Mouse (Mus musculus) neutrophil, adult 59 days (primary cell): ENCODE data around the gene Aph1a. TPM values are rescaled to one million over a fixed set of nuclear protein-coding genes. Genes with fewer than 3 reads are reported as not detected.

Experiments used
- total RNA-seq, 2 experiments: library from RNA; stranded (reverse); gene quantifications; 1 replicate in 1 of 2; 2 replicates in 1 of 2; pipeline ENCODE4 v1.2.4; 2023

Gene Aph1a
- 10 to 100 TPM; 60.7 to 67.1 TPM for total RNA-seq

DNA sequence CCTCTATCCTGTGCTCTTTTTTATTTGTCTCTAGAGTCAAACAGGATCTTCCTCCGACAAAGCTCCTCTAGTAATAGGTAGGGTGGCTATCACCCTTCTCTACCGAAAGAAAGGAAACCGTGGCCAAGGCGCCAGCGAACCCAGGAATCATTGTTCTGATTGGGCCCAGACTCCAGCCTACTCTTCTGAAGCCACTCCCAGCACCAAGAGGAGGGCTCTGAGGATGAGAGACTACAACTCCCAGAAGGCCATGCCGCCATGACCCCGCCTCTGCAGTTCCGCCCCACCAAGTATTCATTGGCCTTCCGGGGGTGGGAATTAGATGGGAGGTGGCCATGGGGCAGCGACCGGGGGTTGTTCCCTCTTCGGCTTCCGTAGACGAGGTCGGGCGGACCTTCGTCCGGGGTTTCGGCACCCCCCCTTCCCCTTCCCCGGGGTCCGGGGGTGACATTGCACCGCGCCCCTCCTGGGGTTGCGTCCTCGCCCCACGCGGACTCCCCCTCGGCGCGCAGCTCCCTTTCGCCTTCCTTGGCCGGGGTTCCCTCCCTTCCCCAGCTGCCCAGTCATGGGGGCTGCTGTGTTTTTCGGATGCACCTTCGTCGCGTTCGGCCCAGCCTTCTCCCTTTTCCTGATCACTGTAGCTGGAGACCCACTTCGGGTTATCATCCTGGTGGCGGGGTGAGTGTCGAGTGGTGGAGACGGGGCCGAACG is at the start of gene Aph1a:
TSS of gene Aph1a (plus strand) at position 364 of the 711 bp plus-strand sequence.

GRCm38 (mm10) chr3:95855502-95856089 is 38.2 kb upstream of the Aph1a start, which contains the start of gene Prpf3:
TSS of gene Prpf3 (minus strand) at chr3:95855885.

DNA sequence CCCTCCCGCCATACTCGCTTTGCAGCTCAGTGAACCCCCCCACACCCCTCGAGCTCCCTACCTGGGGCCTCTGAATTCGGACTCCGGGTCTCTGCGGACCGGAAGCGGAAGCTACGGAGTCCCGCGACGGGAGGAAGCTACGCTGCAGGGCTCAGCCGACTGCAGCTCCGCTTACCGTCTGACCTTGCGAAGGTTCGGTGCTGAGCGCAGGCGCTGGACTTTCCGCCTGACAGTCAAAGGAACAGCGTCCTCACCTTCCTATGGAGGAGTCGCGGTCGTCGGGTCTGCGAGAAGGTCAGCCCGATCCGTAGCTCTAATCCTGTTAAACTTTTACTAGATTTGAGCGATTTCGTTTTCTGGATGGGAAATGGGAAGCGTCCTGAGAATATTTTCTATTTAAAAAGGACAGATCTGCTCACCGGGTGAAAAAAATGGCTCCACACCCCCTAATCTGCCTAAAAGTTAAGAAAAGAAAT is 22.3 kb upstream of the Aph1a start, which contains the start of gene Mrps21:
TSS of gene Mrps21 (minus strand) at position 128 of the 476 bp plus-strand sequence.

DNA sequence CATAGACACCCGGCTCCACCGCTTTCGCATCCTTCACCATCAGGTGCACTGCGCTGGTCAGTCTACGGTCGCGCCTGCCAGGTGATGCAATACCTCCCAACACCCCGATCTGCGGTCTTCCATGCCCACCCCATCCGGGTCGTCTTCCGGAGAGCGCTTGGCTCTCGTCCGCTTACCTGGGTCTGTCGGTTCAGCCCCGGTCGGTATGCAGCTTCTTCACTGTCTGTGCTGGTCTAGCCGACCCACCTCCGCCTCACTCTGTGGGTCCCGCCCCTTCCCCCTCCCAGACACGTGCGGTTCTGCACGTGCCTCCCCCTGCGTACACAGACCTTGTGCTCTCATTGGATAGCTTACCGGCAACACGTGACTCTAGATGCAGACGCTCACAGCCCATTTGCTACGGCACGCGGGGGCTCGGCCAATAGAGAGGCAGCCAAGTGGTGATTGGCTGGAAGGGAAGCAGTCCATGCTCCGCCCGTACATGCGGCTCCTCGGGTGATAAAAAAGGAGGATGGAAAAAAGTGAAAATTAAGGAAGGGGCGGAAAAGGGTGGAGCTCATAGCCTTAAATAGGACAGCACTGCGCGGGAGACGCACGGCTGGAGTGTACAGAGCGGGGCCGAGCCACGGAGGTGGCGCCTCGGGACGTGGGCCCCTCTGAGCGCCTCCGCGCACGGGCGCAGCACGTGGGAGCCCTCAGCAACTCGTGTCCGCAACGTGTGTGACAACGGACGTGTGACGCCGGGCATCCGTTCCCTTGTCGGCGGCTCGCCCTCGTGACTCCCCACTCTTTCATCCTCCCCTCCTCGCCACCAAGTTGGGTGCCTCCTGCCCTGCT is 11.6 kb upstream of the Aph1a start, which contains the start of gene Ciart:
TSS of gene Ciart (minus strand) at position 273 of the 837 bp plus-strand sequence.

GRCm38 (mm10) chr3:95891211-95892065 is 2.3 kb upstream of the Aph1a start, which contains the start of gene BC028528:
TSS of gene BC028528 (minus strand) at chr3:95892005.

DNA sequence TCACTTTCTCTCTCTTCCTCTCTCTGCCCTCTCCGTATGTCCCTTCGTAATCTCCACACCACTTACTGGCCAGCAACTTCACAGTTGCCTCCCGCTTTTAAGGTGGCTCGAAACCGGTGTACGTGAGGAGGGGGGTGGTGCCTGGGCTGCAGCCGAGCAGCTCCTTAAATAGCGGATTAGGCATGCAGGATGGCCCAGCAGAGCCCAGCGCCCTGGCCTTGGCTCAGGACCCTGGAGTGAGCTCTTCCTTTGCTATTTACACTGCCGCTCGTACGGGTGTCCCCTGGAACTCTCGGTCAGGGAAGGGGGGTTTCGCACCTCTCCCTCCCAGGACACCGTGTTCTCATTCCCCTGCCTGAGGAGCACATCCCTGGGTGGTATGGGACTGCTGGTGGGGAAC is 10.8 kb downstream of the Aph1a start, which contains the start of gene Car14:
TSS of gene Car14 (minus strand) at position 124 of the 400 bp plus-strand sequence.

DNA sequence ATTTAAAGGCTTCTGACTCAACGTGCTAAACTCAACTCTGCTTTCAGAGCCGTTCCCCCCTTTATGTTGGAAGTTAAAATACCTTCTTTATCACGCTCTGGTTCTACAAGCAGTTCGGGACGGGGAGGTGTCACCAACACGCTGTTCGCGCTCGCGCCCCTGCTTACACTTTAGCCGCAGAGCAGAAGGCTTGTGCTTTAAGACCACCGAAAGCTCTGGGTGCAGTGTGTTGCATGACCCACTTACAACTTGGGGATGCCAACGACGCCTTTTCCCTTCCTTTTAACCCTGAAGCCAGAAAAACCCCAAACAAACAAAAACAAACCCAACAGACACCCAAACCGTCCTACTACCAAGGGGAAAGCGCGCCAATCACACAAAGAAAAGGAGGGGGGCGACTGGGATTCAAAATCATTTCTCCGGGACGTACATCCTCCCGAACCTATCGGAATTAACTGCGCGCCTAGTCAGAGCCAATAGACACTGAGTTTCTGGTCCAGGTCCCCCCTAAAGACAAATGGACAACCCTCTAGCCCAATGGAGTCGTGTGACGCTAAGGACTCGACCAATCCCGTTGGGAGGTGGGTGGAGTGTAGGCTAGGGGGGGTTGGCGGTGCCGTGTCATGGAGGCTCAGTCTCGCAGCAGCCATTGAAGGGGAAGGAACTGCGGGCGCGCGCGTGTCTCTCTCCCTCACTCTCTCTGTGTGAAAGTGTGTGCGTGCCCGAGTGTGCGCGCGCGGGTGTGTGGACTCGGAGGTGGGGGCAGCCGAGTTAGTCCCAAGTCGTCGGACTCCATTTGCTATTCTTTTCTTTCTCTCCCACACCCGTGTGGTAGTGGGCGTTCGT is 35.1 kb downstream of the Aph1a start, which contains the start of gene Anp32e:
TSS of gene Anp32e (plus strand) at position 589 of the 846 bp plus-strand sequence.

Other genes starting within 250 kb of the Aph1a start
- 100 to 1,000 TPM; 613 to 697 TPM for gene Mcl1, start 235.2 kb upstream of the Aph1a start, total RNA-seq
- 1 to 10 TPM; 3.8 to 4.1 TPM for gene Adamtsl4, start 206.1 kb upstream of the Aph1a start, total RNA-seq
- gene Ecm1, start 154.4 kb upstream of the Aph1a start, total RNA-seq, result 1 to 10 TPM; 5.5 to 9.6 TPM
- 10 to 100 TPM; 19.9 to 21.2 TPM for gene Tars2, start 133.8 kb upstream of the Aph1a start, total RNA-seq
- 10 to 100 TPM; 44.0 to 56.5 TPM for gene Rprd2, start 75.1 kb upstream of the Aph1a start, total RNA-seq
- 10 to 100 TPM; 25.2 to 27.4 TPM for gene Prpf3, start 38.1 kb upstream of the Aph1a start, total RNA-seq
- 100 to 1,000 TPM; 115 to 129 TPM for gene Mrps21, start 22.4 kb upstream of the Aph1a start, total RNA-seq
- 10 to 100 TPM in 1 of 2 experiments, 1 to 10 TPM in 1; 8.7 to 12.9 TPM for gene Ciart, start 11.7 kb upstream of the Aph1a start, total RNA-seq
- gene BC028528, start 2.0 kb upstream of the Aph1a start, total RNA-seq, result 10 to 100 TPM; 32.4 to 37.1 TPM
- not detected for gene Car14, start 10.7 kb downstream of the Aph1a start, total RNA-seq
- gene Anp32e, start 35.3 kb downstream of the Aph1a start, total RNA-seq, result 10 to 100 TPM; 76.6 to 90.5 TPM
- 10 to 100 TPM; 39.9 to 68.8 TPM for gene Plekho1, start 102.0 kb downstream of the Aph1a start, total RNA-seq
- gene Vps45, start 164.5 kb downstream of the Aph1a start, total RNA-seq, result 10 to 100 TPM; 16.1 to 22.9 TPM
- 10 to 100 TPM; 14.0 to 20.9 TPM for gene Otud7b, start 210.6 kb downstream of the Aph1a start, total RNA-seq